Mouse (Mus musculus) hindbrain, embryonic 16.5 days (tissue): Measurements from ENCODE around the gene Tecpr2. TPM values are rescaled to one million over a fixed set of nuclear protein-coding genes. Genes with fewer than 3 reads are reported as not detected.

Source experiments
- ATAC-seq: fragments of 200-750 bp; cut with Nextera tagmentation; 2 replicates; pipeline ENCODE4 v1.8.0; 2017; ENCODE audit warnings: moderate TSS enrichment, moderate library complexity
- H3K27ac ChIP-seq: fragments of 300-500 bp; sonication (generic); 2 replicates; pipeline ENCODE4 v1.5.1; 2014; ENCODE audit warnings: low read depth, mild to moderate bottlenecking, control low read depth, low read length, moderate library complexity
- H3K27me3 ChIP-seq: fragments of 300-500 bp; sonication (generic); replicated peaks from 2 replicates; pipeline ENCODE4 v1.6.1; 2014; ENCODE audit warnings: low read length; ENCODE audit not compliant: control insufficient read depth, insufficient read depth
- H3K36me3 ChIP-seq: fragments of 300-500 bp; sonication (generic); 2 replicates; pipeline ENCODE4 v1.6.1; 2014; ENCODE audit warnings: mild to moderate bottlenecking, low read length, moderate library complexity, mixed read lengths; ENCODE audit not compliant: control insufficient read depth, insufficient read depth
- H3K4me1 ChIP-seq: fragments of 300-500 bp; sonication (generic); 2 replicates; pipeline ENCODE4 v1.6.1; 2014; ENCODE audit warnings: low read depth, low read length; ENCODE audit not compliant: control insufficient read depth, insufficient read depth
- H3K4me2 ChIP-seq: fragments of 300-500 bp; sonication (generic); 2 replicates; pipeline ENCODE4 v1.6.1; 2014; ENCODE audit warnings: mild to moderate bottlenecking, low read length, control low read depth, moderate library complexity
- H3K4me3 ChIP-seq: fragments of 300-500 bp; sonication (generic); 2 replicates; pipeline ENCODE4 v1.5.1; 2014; ENCODE audit warnings: mild to moderate bottlenecking, low read length, control low read depth, moderate library complexity
- H3K9ac ChIP-seq: fragments of 300-500 bp; sonication (generic); 2 replicates; pipeline ENCODE4 v1.6.1; 2014; ENCODE audit warnings: low read depth, mild to moderate bottlenecking, control low read depth, low read length, moderate library complexity
- H3K9me3 ChIP-seq: fragments of 300-500 bp; sonication (generic); 2 replicates; pipeline ENCODE4 v1.6.1; 2014; ENCODE audit warnings: mild to moderate bottlenecking, low read length, moderate library complexity; ENCODE audit not compliant: control insufficient read depth
- WGBS: fragments of 180-500 bp; shearing (Covaris S2); extraction: QIAGEN DNeasy Blood & Tissue Kit; methylation state at CpG from one replicate; pipeline ENCODE4 v1.1.7; 2014; 5-methylcytosine and 5-hydroxymethylcytosine counted together
- polyA plus RNA-seq: library from polyadenylated mRNA; unstranded; fragments of >200 nt; fragmentation: Nextera tagmentation; extraction: Ambion mirVana; gene quantifications from 2 replicates; pipeline ENCODE4 v1.2.1, GENCODE M21; 2015

Tecpr2 gene
- polyA plus RNA-seq, 1 experiment from 2014 or later = 5.3 TPM

DNA sequence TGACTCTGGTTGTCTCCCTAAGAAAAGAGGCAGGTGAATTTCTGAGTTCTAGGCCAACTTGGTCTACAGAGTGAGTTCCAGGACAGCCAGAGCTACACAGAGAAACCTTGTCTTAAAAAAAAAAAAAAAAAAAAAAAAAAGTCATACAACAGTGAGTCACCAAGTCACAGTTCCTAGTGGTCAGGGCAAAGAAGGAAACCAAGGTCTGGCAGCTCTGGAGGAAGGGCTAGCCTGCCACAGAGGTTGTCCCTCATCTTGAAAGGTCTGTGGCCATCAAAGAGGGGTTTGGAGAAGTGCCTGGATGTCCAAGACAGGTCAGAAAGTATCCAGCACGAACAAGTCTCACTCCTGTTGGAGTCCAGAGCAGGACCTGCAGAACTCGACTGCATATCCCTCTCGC lies 127.7 kb downstream of the Tecpr2 start:
- Histone ChIP-seq H3K9ac (no peak overlapping the region), H3K4me2 (no peak overlapping the region), H3K4me1 (no peaks in the 10 kb centered on the region), H3K4me3 (no peak overlapping the region), H3K9me3 (no peaks in the 10 kb centered on the region; the same call in 1 of the 2 replicates), H3K27me3 (no peaks in the 10 kb centered on the region), H3K36me3 (no peaks in the 10 kb centered on the region), H3K27ac (no peak overlapping the region)
- 75% methylated on average over 3 of the region's 3 CpGs for WGBS
- ATAC-seq = no peak

DNA sequence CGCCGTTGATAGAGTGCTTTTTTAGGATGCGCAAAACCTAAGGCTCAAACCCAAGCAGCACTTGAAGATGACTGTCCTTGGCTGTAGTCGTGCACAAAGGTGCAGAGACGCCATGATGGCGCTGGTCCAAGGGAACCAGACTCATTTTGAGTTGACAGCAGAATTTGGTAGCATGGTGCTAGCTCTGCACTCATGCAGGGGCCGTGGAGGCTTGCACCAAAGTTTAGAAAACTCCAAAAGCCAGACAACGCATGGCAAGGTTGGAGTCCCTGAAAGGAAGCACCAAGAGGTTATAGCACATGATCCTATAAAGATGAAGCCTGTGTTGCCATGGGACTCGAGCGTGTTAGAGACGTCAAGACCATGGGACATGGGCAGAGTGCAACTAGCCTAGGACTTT lies 129.0 kb downstream of the Tecpr2 start:
- ATAC-seq = no peak
- no peaks in the 10 kb centered on the region for H3K9me3 ChIP-seq
- no peaks in the 10 kb centered on the region for H3K36me3 ChIP-seq
- no peak overlapping the region for H3K27ac ChIP-seq
- H3K4me3 ChIP-seq = no peak overlapping the region
- 95% methylated on average over 11 of the region's 11 CpGs for WGBS
- no peak overlapping the region for H3K4me2 ChIP-seq
- no peak overlapping the region for H3K9ac ChIP-seq
- H3K4me1 ChIP-seq = no peaks in the 10 kb centered on the region
- H3K27me3 ChIP-seq = no peaks in the 10 kb centered on the region

DNA sequence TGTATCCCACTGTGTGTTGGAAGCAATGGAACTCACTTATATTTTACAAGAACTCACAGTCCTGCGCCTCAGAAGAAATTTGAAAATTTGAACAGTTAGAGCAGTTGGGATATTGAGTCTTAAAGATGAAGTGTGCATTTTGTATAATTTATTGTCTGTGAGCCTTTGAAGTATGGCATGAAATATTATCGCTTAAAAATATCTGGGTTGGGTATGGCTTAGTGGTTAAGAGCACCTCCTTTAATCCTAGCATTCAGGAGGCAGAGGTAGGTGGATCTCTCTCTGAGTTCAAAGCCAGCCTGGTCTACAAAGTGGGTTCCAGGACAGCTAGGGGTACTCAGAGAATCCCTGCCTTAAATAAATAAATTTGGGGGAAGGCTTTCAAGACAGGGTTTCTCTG lies 130.0 kb downstream of the Tecpr2 start:
- no peak overlapping the region for H3K4me3 ChIP-seq
- H3K9me3 ChIP-seq = no peaks in the 10 kb centered on the region
- H3K4me2 ChIP-seq = no peak overlapping the region
- WGBS = 97% methylated on average over 2 of the region's 2 CpGs
- no peaks in the 10 kb centered on the region for H3K4me1 ChIP-seq
- no peaks in the 10 kb centered on the region for H3K27me3 ChIP-seq
- H3K36me3 ChIP-seq = no peaks in the 10 kb centered on the region
- no peak overlapping the region for H3K9ac ChIP-seq
- H3K27ac ChIP-seq = no peak overlapping the region
- ATAC-seq = no peak

DNA sequence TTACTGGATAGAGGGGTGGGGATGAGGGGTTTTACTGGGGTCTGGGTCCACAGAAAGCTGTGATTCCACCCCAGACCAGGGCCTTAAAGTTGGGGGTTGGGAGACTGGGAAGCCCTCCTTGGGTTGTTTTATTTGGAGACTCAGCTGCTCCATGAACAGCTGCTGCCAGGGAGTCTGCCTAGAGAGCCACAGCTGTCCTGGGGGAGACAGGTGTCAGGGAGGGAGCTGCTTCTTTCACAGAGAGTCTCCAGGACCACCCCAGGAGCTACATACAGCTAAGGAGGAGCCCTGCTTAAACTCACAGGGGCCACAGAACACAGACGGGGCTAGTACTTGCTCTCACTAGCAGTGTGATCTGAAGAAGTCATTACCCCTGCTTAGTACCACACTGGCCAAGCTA lies 132.1 kb downstream of the Tecpr2 start:
- Histone ChIP-seq H3K4me2 (no peak overlapping the region), H3K4me1 (no peaks in the 10 kb centered on the region), H3K36me3 (no peaks in the 10 kb centered on the region), H3K9me3 (no peaks in the 10 kb centered on the region), H3K4me3 (no peak overlapping the region), H3K27me3 (no peaks in the 10 kb centered on the region), H3K27ac (no peak overlapping the region), H3K9ac (no peak overlapping the region; the same call in 1 of the 2 replicates)
- 42% methylated on average over 1 of the region's 1 CpGs for WGBS
- no peak for ATAC-seq

DNA sequence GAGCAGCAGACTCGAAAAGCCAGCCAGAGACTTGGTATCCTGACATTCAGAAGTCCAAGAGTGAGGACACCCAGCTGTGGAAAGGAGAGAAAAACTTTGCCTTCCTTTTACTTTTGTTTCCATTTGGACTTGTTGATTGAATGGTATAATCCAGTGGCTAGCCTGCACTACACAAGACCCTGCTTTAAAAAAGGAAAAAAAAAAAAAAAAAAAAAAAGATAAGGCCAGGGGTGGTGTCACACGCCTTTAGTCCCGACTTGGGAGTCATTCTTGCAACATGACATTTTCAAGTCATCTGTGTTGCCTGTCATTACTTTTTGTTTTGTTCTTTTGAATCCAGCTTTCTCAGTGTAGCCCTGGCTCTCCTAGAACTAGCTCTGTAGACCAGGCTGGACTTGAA lies 132.5 kb downstream of the Tecpr2 start:
- no peaks in the 10 kb centered on the region for H3K27me3 ChIP-seq
- WGBS = 72% methylated on average over 3 of the region's 3 CpGs
- H3K36me3 ChIP-seq = no peaks in the 10 kb centered on the region
- no peak overlapping the region for H3K4me3 ChIP-seq
- H3K9me3 ChIP-seq = no peaks in the 10 kb centered on the region
- no peak overlapping the region for H3K4me2 ChIP-seq
- ATAC-seq = no peak
- H3K9ac ChIP-seq = no peak overlapping the region
- no peak overlapping the region for H3K27ac ChIP-seq
- H3K4me1 ChIP-seq = no peaks in the 10 kb centered on the region

Other genes with a start within 250 kb of the Tecpr2 start
- gene 1700001K19Rik, start 206.6 kb upstream of the Tecpr2 start, polyA plus RNA-seq = 0.16 and 0.55 TPM in 2 replicates
- 1,477 and 1,618 TPM in 2 replicates for gene Hsp90aa1, start 186.5 kb upstream of the Tecpr2 start, polyA plus RNA-seq
- 23.0 TPM in 2 replicates for gene Wdr20, start 151.3 kb upstream of the Tecpr2 start, polyA plus RNA-seq
- gene Mok, start 48.3 kb upstream of the Tecpr2 start, polyA plus RNA-seq = 13.9 and 16.8 TPM in 2 replicates
- gene Zfp839, start 39.0 kb upstream of the Tecpr2 start, polyA plus RNA-seq = 3.6 and 3.7 TPM in 2 replicates
- 80.9 and 98.1 TPM in 2 replicates for gene Cinp, start 119 bp upstream of the Tecpr2 start, polyA plus RNA-seq
- gene Ankrd9, start 89.8 kb downstream of the Tecpr2 start, polyA plus RNA-seq = 12.2 and 14.2 TPM in 2 replicates
- 4.1 and 4.5 TPM in 2 replicates for gene Rcor1, start 150.1 kb downstream of the Tecpr2 start, polyA plus RNA-seq